Mouse (Mus musculus): ENCODE measurements at regions not wholly inside any gene's neighbourhood (a gene's known extent, or its start where the extent isn't known, plus 50 kb on each side); places are given as distances from the start of the nearest gene placed in this dataset.

DNA sequence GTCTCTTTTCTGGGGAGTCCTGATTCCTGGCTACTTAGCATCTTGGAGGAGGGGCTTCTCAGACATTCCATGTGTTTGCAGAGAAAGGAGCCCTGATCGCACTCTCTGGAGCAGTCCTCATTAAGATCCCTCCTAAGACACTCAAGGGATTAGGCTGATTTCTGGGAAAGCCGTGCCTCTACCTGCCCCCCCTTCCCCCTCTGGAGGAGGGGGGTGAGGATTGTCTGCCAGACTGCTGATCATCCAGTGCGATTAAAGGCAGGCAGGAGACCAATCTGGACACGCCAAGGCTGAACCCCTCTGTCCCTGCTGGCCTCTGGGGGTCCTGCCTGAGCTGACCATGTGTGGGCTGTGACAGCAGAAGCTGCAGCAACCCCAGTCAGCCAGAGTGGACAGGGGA lies 65.4 kb downstream of the Vegfa start:
- peaks cover 20% of the 10 kb centered on the region; the same call in 1 of the 2 replicates for H3K4me1 ChIP-seq (ENCODE audit: control insufficient read depth, insufficient read depth, low read length)
- 43% methylated on average over 4 of the region's 4 CpGs for WGBS
- ATAC-seq (ENCODE audit: insufficient read depth, low FRiP score), result no peak

DNA sequence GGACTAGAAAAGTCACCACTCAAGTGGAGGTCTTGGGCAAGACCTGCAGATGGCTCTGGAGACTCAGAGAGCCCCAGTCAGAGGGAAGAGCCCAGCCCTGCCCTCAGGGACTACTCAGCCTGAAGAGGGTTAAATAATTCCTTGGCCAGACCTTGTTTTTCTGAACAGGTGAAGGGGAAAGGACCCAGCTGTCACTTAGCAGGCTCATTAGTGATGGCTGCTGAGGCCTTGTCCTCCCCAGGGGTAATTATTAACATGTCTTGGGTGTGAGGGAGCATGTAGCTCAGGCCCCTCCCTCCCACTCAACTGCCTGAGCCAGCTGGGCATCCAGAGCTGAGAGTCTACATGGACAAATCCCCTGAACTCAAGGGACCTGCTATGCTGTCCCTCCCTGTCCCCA lies 68.1 kb downstream of the Vegfa start:
- H3K4me1 ChIP-seq (ENCODE audit: control insufficient read depth, insufficient read depth, low read length), result peaks cover 15% of the 10 kb centered on the region; the same call in 1 of the 2 replicates
- H3K9me3 ChIP-seq (replicated peaks; ENCODE audit: control insufficient read depth, low read length), result no peaks in the 10 kb centered on the region
- no peaks in the 10 kb centered on the region for H3K27me3 ChIP-seq (ENCODE audit: control insufficient read depth, insufficient read depth, low read length)
- no peak overlapping the region for H3K4me3 ChIP-seq (replicated peaks; ENCODE audit: low read length)
- peak; percentile 85 for ATAC-seq (ENCODE audit: insufficient read depth, low FRiP score)
- no peak overlapping the region for H3K9ac ChIP-seq (ENCODE audit: low read length)
- H3K27ac ChIP-seq (ENCODE audit: low read length), result peak overlapping the region; percentile 65
- H3K36me3 ChIP-seq (ENCODE audit: control insufficient read depth, insufficient read depth, low read length), result no peaks in the 10 kb centered on the region
- no peak overlapping the region for H3K4me2 ChIP-seq (ENCODE audit: low read depth, low read length)

More for the DNA sequence above, 65.4 kb downstream of the Vegfa start:
- Histone ChIP-seq H3K27ac (ENCODE audit: low read length) (no peak overlapping the region), H3K36me3 (ENCODE audit: control insufficient read depth, insufficient read depth, low read length) (no peaks in the 10 kb centered on the region), H3K9ac (ENCODE audit: low read length) (no peak overlapping the region), H3K27me3 (ENCODE audit: control insufficient read depth, insufficient read depth, low read length) (no peaks in the 10 kb centered on the region), H3K4me2 (ENCODE audit: low read depth, low read length) (no peak overlapping the region), H3K9me3 (replicated peaks; ENCODE audit: control insufficient read depth, low read length) (no peaks in the 10 kb centered on the region), H3K4me3 (replicated peaks; ENCODE audit: low read length) (no peak overlapping the region)

DNA sequence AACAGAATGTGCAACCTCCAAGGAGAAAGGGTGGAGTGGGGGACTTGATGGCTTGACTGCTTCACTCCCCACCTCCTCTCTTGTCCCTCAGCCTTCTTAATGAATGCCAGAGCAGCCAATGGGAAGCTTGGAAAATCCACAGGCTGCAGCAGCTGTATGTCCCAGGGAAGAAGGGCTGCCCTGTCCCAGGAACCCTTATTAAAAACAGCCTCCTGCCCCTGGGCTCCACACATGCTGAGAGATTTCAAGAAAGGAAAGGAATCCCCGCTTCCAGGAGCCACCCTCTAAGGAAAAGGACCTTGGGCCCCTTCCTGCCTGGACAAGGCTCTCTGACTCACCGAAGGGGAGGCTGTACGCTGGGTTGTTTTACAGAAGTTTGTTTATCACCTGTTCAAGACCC lies 68.8 kb downstream of the Vegfa start:
- 63% methylated on average over 3 of the region's 3 CpGs for WGBS
- no peaks in the 10 kb centered on the region for H3K27me3 ChIP-seq (ENCODE audit: control insufficient read depth, insufficient read depth, low read length)
- ATAC-seq (ENCODE audit: insufficient read depth, low FRiP score), result no peak
- H3K4me3 ChIP-seq (replicated peaks; ENCODE audit: low read length), result no peak overlapping the region
- H3K9ac ChIP-seq (ENCODE audit: low read length), result no peak overlapping the region
- 0 out of 2 replicates have a peak overlapping the region, but pooled peaks have one; percentile 13 for H3K27ac ChIP-seq (ENCODE audit: low read length)
- no peaks in the 10 kb centered on the region for H3K9me3 ChIP-seq (replicated peaks; ENCODE audit: control insufficient read depth, low read length)
- H3K4me1 ChIP-seq (ENCODE audit: control insufficient read depth, insufficient read depth, low read length), result peaks cover 15% of the 10 kb centered on the region; the same call in 1 of the 2 replicates
- no peaks in the 10 kb centered on the region for H3K36me3 ChIP-seq (ENCODE audit: control insufficient read depth, insufficient read depth, low read length)
- no peak overlapping the region for H3K4me2 ChIP-seq (ENCODE audit: low read depth, low read length)

DNA sequence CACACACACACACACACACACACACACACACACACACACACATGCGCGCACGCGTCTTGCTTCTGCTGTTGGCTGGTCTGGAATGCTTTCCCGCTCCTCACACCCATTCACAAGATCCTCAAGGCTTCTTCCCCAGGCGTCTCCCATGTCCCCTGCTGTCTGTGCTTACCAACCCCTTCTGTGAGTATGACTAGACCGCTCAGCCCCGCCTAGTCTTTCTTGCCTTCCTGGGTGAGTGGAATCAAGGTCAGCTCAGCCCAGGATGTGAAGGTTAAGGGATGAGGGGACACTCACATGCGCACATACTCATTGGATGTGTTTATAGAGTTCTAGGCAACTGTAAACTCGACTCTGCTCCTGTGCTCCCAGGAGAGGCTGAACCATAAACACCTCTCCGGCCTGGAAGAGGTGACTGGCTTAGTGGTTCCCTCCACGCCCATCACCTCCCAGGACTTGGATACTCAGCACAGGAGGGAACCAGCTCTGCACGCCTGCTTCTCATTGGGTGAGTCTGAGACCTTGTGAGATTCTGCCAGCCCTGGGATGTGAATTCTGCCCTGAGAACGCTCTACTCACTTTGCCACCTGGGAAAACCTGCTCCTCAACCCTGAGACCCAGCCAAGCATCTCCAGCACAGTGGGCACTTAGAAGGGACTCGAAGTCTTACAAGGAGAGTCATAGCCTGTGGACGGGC lies 70.4 kb downstream of the Vegfa start:
- peaks cover 15% of the 10 kb centered on the region; the same call in 1 of the 2 replicates for H3K4me1 ChIP-seq (ENCODE audit: control insufficient read depth, insufficient read depth, low read length)
- 67% methylated on average over 16 of the region's 16 CpGs for WGBS
- H3K36me3 ChIP-seq (ENCODE audit: control insufficient read depth, insufficient read depth, low read length), result no peaks in the 10 kb centered on the region
- H3K4me3 ChIP-seq (replicated peaks; ENCODE audit: low read length), result no peak overlapping the region
- H3K27me3 ChIP-seq (ENCODE audit: control insufficient read depth, insufficient read depth, low read length), result no peaks in the 10 kb centered on the region
- no peak overlapping the region for H3K4me2 ChIP-seq (ENCODE audit: low read depth, low read length)
- no peak overlapping the region for H3K27ac ChIP-seq (ENCODE audit: low read length)
- no peaks in the 10 kb centered on the region for H3K9me3 ChIP-seq (replicated peaks; ENCODE audit: control insufficient read depth, low read length)
- H3K9ac ChIP-seq (ENCODE audit: low read length), result no peak overlapping the region
- no peak for ATAC-seq (ENCODE audit: insufficient read depth, low FRiP score)

DNA sequence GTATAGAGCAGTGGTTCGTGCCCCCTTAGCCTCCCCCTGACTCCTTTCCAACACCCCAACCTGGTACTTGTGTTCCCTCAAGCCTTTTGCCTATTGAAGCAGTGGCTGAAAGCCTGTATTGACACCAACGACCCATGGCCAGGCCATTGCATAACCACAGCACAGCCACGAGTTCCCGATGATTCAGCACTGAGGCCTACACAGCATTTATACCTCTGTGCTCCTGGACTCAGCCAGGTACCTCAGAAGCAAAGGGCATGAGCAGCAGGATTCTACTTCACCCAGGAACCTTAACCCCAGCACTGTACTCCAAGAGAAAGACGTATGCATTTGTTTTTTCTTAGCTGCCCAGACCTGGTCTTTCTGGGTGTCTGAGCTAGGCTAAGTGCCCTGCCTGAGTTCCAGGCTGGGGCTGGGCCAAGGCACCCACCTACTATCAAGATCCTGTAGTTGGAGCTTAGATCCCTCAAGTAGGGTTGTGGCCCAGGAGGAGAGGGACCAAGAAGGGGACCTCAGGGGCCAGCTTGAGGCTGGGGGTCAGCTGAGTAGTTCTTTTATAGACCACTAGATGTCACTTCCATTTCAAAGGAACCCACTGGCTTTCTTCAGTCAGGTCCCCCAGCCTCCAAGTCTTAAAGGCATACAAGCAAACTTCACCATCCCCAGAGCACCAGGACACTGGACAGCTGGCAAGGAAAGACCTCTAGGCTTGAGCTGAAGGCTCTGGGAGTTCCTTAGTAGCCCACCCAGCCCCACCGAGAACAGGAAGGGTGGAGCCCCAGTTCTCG lies 73.9 kb downstream of the Vegfa start:
- Histone ChIP-seq H3K36me3 (ENCODE audit: control insufficient read depth, insufficient read depth, low read length) (no peaks in the 10 kb centered on the region), H3K4me1 (ENCODE audit: control insufficient read depth, insufficient read depth, low read length) (peaks cover 10% of the 10 kb centered on the region; the same call in 1 of the 2 replicates), H3K4me3 (replicated peaks; ENCODE audit: low read length) (no peak overlapping the region), H3K27ac (ENCODE audit: low read length) (no peak overlapping the region), H3K4me2 (ENCODE audit: low read depth, low read length) (no peak overlapping the region), H3K27me3 (ENCODE audit: control insufficient read depth, insufficient read depth, low read length) (no peaks in the 10 kb centered on the region), H3K9me3 (replicated peaks; ENCODE audit: control insufficient read depth, low read length) (no peaks in the 10 kb centered on the region), H3K9ac (ENCODE audit: low read length) (no peak overlapping the region)
- WGBS, result 67% methylated on average over 7 of the region's 7 CpGs
- peak; percentile 63; the same call in 1 of the 2 replicates for ATAC-seq (ENCODE audit: insufficient read depth, low FRiP score)

DNA sequence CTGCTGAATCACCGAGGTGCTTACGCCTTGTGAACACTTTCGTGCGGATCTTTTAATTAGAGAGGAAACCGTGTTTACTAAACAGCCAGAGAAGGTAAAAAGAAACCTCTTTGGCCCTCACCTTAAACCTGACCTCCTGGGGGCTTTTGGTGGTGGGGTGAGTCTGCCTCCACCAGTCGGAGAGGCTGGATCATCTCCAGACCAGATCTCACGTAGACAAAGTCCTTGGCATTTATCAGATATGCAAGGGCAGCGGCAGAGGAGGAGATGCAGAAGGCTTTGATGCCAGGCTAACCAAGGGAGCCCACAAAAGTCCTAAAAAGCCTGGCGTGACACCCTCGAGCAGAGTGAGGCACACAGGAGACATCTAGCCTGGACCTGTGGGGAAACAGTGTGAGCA lies 76.7 kb downstream of the Vegfa start:
- Histone ChIP-seq H3K4me1 (ENCODE audit: control insufficient read depth, insufficient read depth, low read length) (peaks cover 10% of the 10 kb centered on the region; the same call in 1 of the 2 replicates), H3K27me3 (ENCODE audit: control insufficient read depth, insufficient read depth, low read length) (no peaks in the 10 kb centered on the region), H3K9ac (ENCODE audit: low read length) (no peak overlapping the region), H3K36me3 (ENCODE audit: control insufficient read depth, insufficient read depth, low read length) (no peaks in the 10 kb centered on the region), H3K9me3 (replicated peaks; ENCODE audit: control insufficient read depth, low read length) (no peaks in the 10 kb centered on the region), H3K4me3 (replicated peaks; ENCODE audit: low read length) (no peak overlapping the region), H3K4me2 (ENCODE audit: low read depth, low read length) (no peak overlapping the region), H3K27ac (ENCODE audit: low read length) (no peak overlapping the region)
- WGBS, result 57% methylated on average over 10 of the region's 10 CpGs
- no peak for ATAC-seq (ENCODE audit: insufficient read depth, low FRiP score)

DNA sequence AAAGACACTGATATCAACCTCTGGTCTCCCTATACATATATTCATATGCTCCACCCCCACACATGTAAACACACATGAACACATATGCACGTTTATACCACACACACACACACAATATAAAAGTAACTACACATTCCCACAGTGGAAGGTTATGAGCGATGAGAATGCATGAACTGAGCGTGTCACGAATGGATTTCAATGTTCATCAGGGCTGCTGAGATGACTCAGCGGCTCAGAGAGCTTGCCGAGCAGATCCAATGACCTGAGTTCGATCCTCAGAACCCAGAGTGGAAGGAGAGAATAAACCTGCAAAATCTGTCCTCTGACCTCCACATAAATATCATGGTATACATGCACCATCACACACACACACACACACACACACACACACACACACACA lies 77.3 kb downstream of the Vegfa start:
- WGBS, result 77% methylated on average over 7 of the region's 7 CpGs
- H3K27me3 ChIP-seq (ENCODE audit: control insufficient read depth, insufficient read depth, low read length), result no peaks in the 10 kb centered on the region
- peaks cover 10% of the 10 kb centered on the region; the same call in 1 of the 2 replicates for H3K4me1 ChIP-seq (ENCODE audit: control insufficient read depth, insufficient read depth, low read length)
- no peak overlapping the region for H3K9ac ChIP-seq (ENCODE audit: low read length)
- no peaks in the 10 kb centered on the region for H3K36me3 ChIP-seq (ENCODE audit: control insufficient read depth, insufficient read depth, low read length)
- no peak overlapping the region for H3K4me2 ChIP-seq (ENCODE audit: low read depth, low read length)
- H3K4me3 ChIP-seq (replicated peaks; ENCODE audit: low read length), result no peak overlapping the region
- no peak for ATAC-seq (ENCODE audit: insufficient read depth, low FRiP score)
- H3K27ac ChIP-seq (ENCODE audit: low read length), result no peak overlapping the region
- H3K9me3 ChIP-seq (replicated peaks; ENCODE audit: control insufficient read depth, low read length), result no peaks in the 10 kb centered on the region

DNA sequence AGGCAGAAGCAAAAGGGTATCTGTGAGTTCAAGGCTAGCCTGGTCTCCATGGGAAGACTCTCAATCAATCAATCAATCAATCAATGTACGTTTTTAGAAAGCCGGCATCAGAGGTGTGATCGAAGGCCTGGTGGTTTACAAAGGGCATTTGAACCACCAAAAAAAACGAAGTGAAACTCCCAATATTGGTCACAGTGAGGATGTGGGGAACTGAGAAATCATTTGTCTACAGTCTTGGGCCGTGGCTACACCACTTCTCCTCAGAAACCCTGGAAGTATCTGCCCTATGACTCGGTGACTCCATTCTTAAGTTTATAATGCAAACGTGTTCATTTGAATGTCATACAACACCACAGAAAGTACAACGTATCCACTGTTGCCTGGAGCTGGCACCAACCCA lies 78.6 kb downstream of the Vegfa start:
- no peak overlapping the region for H3K9ac ChIP-seq (ENCODE audit: low read length)
- ATAC-seq (ENCODE audit: insufficient read depth, low FRiP score), result no peak
- H3K36me3 ChIP-seq (ENCODE audit: control insufficient read depth, insufficient read depth, low read length), result no peaks in the 10 kb centered on the region
- H3K9me3 ChIP-seq (replicated peaks; ENCODE audit: control insufficient read depth, low read length), result no peaks in the 10 kb centered on the region
- no peak overlapping the region for H3K4me2 ChIP-seq (ENCODE audit: low read depth, low read length)
- no peak overlapping the region for H3K4me3 ChIP-seq (replicated peaks; ENCODE audit: low read length)
- peaks cover 10% of the 10 kb centered on the region; the same call in 1 of the 2 replicates for H3K4me1 ChIP-seq (ENCODE audit: control insufficient read depth, insufficient read depth, low read length)
- 76% methylated on average over 8 of the region's 8 CpGs for WGBS
- no peaks in the 10 kb centered on the region for H3K27me3 ChIP-seq (ENCODE audit: control insufficient read depth, insufficient read depth, low read length)
- no peak overlapping the region for H3K27ac ChIP-seq (ENCODE audit: low read length)

DNA sequence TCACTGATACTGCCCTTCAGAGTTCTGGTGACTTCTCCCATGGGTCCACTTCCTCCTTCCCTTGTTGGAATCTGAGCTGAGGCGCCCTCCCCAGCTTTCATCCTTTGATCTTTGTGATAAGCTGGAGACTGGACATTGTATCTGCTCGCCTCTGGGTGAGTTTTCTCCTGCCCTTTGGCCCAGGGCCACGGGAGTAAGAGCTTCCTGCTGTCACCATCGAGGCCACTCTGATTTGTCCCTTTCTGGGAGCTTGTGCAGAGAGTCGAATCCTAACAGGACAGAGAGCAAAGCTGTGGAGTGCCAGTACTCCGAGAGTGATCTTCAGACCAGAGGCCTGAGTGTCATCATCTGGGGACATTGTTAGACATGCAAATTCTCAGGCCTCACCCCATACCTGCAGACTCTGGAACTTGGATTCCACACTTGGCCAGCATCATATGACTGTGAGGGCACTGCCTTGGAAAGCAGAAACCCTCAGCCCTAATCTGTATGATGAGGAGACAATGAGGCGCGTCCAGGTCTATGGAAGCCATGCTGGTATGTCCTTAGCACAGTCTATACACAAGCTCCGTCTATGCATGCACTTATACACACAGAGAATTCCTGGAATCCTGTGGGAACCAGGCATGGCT lies 81.5 kb downstream of the Vegfa start:
- H3K27ac ChIP-seq (ENCODE audit: low read length), result no peak overlapping the region
- no peaks in the 10 kb centered on the region for H3K27me3 ChIP-seq (ENCODE audit: control insufficient read depth, insufficient read depth, low read length)
- no peak overlapping the region for H3K4me2 ChIP-seq (ENCODE audit: low read depth, low read length)
- no peaks in the 10 kb centered on the region for H3K4me1 ChIP-seq (ENCODE audit: control insufficient read depth, insufficient read depth, low read length)
- H3K4me3 ChIP-seq (replicated peaks; ENCODE audit: low read length), result no peak overlapping the region
- H3K36me3 ChIP-seq (ENCODE audit: control insufficient read depth, insufficient read depth, low read length), result no peaks in the 10 kb centered on the region
- WGBS, result 55% methylated on average over 9 of the region's 9 CpGs
- H3K9ac ChIP-seq (ENCODE audit: low read length), result no peak overlapping the region
- ATAC-seq (ENCODE audit: insufficient read depth, low FRiP score), result no peak
- no peaks in the 10 kb centered on the region for H3K9me3 ChIP-seq (replicated peaks; ENCODE audit: control insufficient read depth, low read length)
